Mouse (Mus musculus) olfactory bulb, adult 2 months (tissue): ENCODE measurements around the gene Gm39566. TPM values are rescaled to one million over a fixed set of nuclear protein-coding genes. Genes with fewer than 3 reads are reported as not detected.

Experiments used
- H3K27ac ChIP-seq: fragments of 200-500 bp; 2 replicates; pipeline ENCODE4 v1.5.1; 2012; ENCODE audit warnings: low read depth, low read length; ENCODE audit not compliant: insufficient read depth
- H3K4me1 ChIP-seq: fragments of 200-500 bp; 2 replicates; pipeline ENCODE4 v1.6.1; 2012; ENCODE audit warnings: low read length; ENCODE audit not compliant: control insufficient read depth, insufficient read depth
- H3K4me3 ChIP-seq: fragments of 200-500 bp; 2 replicates; pipeline ENCODE4 v1.5.1; 2012; ENCODE audit warnings: mild to moderate bottlenecking, low read depth, low read length, moderate library complexity; ENCODE audit not compliant: insufficient read depth
- CTCF ChIP-seq: fragments of 200-500 bp; IDR thresholded peaks from 2 replicates; pipeline ENCODE4 v1.5.1; 2012; ENCODE audit warnings: low read depth, mild to moderate bottlenecking, low read length, moderate library complexity; ENCODE audit not compliant: insufficient read depth
- POLR2A ChIP-seq: fragments of 200-500 bp; IDR thresholded peaks from 2 replicates; pipeline ENCODE4 v1.6.1; 2012; ENCODE audit warnings: mild to moderate bottlenecking, low read depth, low read length, moderate library complexity; ENCODE audit not compliant: insufficient read depth
- WGBS: fragments of 180-500 bp; shearing (Covaris S2); methylation state at CpG from one replicate; pipeline ENCODE4 v1.1.7; 2018; 5-methylcytosine and 5-hydroxymethylcytosine counted together
- polyA plus RNA-seq: library from polyadenylated mRNA; stranded (reverse); fragments of >200 nt; gene quantifications from 2 replicates; pipeline ENCODE4 v1.2.4, GENCODE M21; 2012; ENCODE audit warnings: low replicate concordance; ENCODE audit not compliant: missing spikeins, insufficient read depth, insufficient read length

Gm39566 gene
- polyA plus RNA-seq, 1 experiment: not detected

DNA sequence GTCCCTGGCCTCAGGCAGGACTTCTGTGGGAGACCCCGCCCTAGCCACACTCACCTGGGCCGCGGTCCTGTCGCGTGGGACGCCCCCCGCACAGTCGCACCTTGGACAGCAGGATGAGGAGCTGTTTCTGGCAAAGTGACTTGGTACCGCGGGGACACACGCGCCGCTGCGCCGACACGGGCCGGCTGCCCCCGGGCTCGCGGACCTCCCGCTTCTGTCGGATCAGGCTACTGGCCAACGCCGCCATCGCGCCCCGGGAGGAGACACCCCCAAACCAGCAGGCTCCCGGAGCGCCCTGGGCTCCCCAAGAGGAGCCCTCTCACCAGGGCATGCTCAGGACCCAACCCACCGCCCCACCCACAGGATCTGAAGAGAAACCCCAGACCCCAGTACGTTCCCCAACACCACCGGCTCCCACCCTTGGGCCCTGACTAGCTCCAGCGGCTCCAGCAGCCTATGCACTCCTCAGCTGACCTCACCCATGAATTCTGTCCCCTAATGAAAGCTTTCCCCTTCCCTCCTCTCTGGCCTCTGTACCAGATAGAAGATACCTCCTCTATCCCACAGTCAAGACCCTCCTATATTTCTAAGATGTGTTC is 13.6 kb downstream of the Gm39566 start, which contains the start of gene Fgf11:
Gene Fgf11 (minus strand): TSS at position 479 of the 599 bp plus-strand sequence.
- peaks cover 35% of the 10 kb centered on the region for H3K4me1 ChIP-seq
- peak within 1 kb of the TSS; percentile 34; the same call in 1 of the 2 replicates for H3K27ac ChIP-seq
- H3K4me3 ChIP-seq: peak within 1 kb of the TSS; percentile 55
- 2% methylated on average over 33 of the region's 33 CpGs for WGBS
- no peak for TF ChIP-seq POLR2A
- TF ChIP-seq CTCF: no peak

DNA sequence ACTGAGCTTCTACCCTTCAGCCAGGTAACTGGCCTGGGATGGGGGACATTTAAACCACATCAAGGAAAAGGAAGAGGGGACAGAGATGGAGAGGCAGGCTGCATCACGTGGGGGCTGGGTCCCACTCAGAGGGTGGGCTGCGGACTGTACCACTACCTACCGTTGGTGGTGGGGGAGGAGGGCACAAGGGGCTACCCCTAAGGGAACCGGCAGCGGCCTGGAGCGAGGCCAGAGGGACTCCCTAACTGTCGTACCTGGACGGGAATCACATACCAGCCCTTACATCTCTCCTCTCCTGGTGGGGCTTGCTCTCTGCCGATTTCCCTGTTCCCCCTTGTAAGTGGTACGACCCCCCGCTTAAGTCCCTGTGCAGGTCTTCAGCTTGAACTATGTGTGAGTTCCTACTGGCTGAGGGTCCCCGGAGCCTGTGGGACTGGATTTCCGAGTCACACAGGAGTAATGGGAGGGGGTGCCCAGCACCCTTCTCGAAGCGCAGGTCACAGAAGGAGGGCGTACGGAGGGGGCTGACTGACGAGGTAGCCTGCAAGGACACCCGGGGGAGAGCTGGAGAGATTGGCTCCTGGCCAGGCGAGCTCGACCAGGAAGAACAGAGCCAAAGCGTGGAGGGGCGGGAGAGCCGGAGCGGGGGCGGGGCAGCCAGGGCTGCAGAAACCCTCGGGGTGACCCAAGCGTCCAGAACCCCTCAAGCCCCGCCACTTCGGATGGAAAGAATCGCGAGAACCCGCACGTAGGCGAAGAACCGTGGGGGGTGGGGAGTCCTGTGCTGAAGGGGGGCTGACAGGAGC is 14.5 kb downstream of the Gm39566 start:
- Histone ChIP-seq H3K4me3 (peak overlapping the region; percentile 47), H3K27ac (0 out of 2 replicates have a peak overlapping the region, but pooled peaks have one; percentile 8), H3K4me1 (peaks cover 39% of the 10 kb centered on the region)
- TF ChIP-seq POLR2A (0 out of 2 replicates have a peak, but pooled peaks have one; percentile 3), CTCF (no peak)
- WGBS: 3% methylated on average over 36 of the region's 36 CpGs

DNA sequence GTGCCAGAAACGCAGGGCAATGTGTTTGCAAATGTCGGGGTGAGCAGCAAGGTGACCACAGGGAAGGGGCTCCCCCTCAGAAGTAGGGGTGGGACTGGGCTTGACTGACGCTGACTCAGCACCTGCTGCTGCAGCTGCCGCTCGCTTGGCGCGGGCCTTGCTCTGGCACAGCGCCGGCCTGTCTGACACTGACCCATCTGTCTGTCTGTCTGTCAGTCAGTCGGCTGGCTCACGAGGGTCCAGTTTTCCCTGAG is 15.0 kb downstream of the Gm39566 start:
- Histone ChIP-seq H3K27ac (no peak overlapping the region), H3K4me3 (peak overlapping the region; percentile 47), H3K4me1 (peaks cover 42% of the 10 kb centered on the region)
- TF ChIP-seq POLR2A: no peak
- no peak for TF ChIP-seq CTCF
- whole genome bisulfite sequencing: 27% methylated on average over 11 of the region's 11 CpGs

DNA sequence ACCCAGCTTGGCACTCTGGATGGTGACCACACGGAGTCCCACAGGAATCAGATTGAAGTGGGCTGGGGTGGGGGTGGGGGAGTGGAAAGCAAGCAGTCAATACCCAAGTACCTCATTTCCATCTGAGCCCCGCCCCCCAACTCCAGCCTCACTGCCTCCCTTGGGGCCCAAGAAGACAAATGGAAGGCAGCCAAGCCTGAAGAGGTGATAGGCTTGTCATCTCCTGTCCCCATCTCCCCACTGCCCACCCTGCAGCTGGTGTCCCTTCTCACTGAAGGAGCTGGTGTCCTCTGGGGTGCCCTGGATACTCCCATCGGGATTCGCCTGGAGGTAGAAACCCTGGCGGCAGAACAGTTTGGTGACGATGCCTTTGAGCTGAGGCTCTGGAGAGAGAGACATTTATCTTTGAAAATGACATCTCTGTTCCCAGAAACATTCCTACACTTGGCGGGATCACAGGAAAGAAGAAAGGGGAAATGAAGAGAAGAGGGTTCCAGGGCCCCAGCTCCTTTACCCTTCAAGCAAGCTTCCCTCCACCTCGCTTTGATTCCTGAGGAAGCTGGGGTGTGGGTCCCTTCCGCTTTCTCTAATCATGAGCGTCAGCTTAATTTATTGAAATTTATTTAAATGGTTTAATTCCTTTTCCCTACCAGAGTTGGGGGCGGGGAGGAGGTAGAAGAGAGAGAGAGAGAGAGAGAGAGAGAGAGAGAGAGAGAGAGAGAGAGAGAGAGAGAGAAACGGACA is 15.5 kb downstream of the Gm39566 start:
- H3K4me3 ChIP-seq: peak overlapping the region; percentile 47; the same call in 1 of the 2 replicates
- no peak overlapping the region for H3K27ac ChIP-seq
- TF ChIP-seq POLR2A: no peak
- no peak for TF ChIP-seq CTCF
- H3K4me1 ChIP-seq: peaks cover 42% of the 10 kb centered on the region
- WGBS: 45% methylated on average over 12 of the region's 12 CpGs

DNA sequence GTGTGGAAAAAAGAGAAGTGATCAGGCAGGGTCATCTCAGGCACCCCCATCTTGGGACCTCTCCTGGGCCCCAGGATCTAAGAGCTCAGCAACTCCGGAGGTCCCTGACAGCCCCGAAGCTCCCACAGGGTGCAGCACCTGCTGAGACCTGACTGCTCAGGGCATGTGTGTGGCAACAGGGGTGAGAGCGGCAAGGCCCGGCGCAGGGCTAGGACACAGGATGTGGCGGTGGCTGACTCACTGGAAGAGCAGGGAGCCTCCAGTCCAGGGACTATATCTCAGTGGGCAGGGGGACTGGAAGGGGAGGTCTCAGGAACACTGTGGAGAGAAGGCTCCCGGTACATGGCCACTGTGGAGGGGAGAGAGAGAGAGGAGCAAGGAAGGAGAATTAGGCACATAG is 17.2 kb downstream of the Gm39566 start:
- Histone ChIP-seq H3K27ac (no peak overlapping the region), H3K4me3 (no peak overlapping the region), H3K4me1 (peaks cover 31% of the 10 kb centered on the region)
- 92% methylated on average over 7 of the region's 7 CpGs for WGBS
- TF ChIP-seq POLR2A: no peak
- TF ChIP-seq CTCF: no peak

DNA sequence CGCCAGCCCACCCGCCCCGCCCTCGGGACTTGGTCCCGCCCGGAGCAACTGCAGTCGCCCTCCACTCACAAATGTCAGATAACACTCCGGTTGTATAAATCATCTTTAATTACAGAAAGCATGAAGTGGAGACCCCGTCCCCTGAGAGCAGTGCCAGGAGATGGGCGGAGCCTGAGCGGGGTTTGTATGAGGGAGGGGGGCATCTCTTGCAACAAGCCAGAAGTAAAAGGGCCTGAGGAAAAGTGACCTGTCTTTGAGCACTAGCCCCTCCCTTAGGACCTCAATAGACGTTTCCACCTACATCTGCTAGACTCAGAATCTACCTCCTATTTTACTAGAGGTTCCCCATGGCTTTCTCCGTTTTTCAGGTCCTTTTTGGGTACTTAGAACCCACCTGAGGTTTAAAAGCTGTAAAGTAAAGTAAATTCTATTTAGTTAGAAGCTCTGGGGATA is 19.1 kb downstream of the Gm39566 start:
- no peak overlapping the region for H3K27ac ChIP-seq
- no peak overlapping the region for H3K4me3 ChIP-seq
- TF ChIP-seq CTCF (no peak), POLR2A (no peak)
- 10% methylated on average over 13 of the region's 13 CpGs for WGBS
- H3K4me1 ChIP-seq: peaks cover 18% of the 10 kb centered on the region

DNA sequence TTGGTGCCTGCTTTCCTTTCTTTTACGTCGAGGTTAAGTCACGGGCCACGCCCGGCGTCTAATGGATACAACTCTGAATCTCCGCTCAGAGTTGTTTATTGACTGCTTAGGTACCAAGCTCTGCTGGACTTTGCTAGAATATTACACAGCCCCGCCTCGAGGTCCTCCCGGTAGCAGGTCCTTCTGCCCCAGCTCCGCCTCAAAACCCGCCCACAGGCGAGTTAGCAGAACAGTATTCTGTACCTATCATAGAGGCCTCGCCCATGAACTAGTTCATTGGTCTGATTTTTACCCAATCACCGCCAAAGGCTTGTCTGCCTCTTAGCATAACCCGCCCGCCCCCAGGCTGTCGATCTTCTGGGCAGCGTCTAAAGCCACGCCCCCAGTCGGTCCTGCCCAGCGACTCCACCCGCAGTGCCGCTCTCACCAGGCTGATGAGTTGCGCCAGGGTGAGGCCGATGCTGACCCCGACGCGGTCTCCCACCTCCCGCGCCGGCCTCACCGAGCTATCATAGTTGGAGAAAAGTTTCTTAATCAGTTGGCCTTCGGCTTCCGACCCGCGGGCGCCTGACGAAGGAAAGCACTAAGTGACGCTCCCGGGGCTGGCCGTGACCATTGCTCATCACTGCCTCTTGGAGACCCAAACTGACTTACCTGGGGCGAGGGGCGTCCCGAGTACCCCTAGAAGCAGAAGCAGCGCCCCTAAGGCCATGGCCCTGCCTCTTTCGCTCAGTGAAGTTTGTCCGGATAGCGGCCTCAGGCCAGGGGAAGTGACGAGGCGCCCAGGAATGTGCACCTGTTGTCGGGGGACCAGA is 19.7 kb downstream of the Gm39566 start, which contains the start of gene Chrnb1:
Gene Chrnb1 (minus strand): TSS at position 776 of the 815 bp plus-strand sequence.
- peaks cover 12% of the 10 kb centered on the region for H3K4me1 ChIP-seq
- TF ChIP-seq POLR2A (0 out of 2 replicates have a peak, but pooled peaks have one; percentile 15), CTCF (no peak)
- WGBS: 1% methylated on average over 52 of the region's 52 CpGs
- H3K27ac ChIP-seq: no peak within 1 kb of the TSS
- H3K4me3 ChIP-seq: peak within 1 kb of the TSS; percentile 55

DNA sequence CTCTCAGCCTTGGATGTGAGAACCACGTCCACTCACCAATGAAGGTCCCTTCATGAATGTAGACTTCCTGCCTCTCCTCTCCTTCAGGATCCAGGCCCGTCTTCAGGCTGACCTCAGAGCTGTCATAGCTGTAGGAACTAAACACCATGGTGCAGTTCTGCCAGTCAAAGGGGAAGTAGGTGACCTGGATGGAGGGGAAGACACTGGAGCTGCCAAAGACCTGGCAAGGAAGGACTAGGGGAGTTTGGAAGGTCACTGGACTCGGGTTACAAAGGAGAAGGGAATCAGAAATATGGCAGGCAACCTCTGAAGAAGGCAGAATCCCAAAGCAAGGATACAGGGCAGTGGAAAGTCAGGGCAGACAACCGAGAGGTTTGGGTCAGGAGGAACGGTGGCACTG is 21.7 kb downstream of the Gm39566 start:
- H3K4me1 ChIP-seq: peaks cover 7% of the 10 kb centered on the region
- TF ChIP-seq CTCF: 0 out of 2 replicates have a peak, but pooled peaks have one; percentile 4
- no peak for TF ChIP-seq POLR2A
- 73% methylated on average over 5 of the region's 5 CpGs for WGBS
- no peak overlapping the region for H3K4me3 ChIP-seq
- no peak overlapping the region for H3K27ac ChIP-seq
